Mouse (Mus musculus) megakaryocyte, embryonic 14.5 days (primary cell): ENCODE results near the gene Pde4dip.

ENCODE experiments used
- FLI1 ChIP-seq: IDR thresholded peaks from 2 replicates; pipeline ENCODE4 v1.6.1; 2012; ENCODE audit warnings: low read length, inconsistent platforms, mixed read lengths
- GATA1 ChIP-seq: IDR thresholded peaks from 3 replicates; pipeline ENCODE4 v1.6.1; 2012; ENCODE audit warnings: mixed read lengths, low read length, inconsistent platforms, borderline replicate concordance

DNA sequence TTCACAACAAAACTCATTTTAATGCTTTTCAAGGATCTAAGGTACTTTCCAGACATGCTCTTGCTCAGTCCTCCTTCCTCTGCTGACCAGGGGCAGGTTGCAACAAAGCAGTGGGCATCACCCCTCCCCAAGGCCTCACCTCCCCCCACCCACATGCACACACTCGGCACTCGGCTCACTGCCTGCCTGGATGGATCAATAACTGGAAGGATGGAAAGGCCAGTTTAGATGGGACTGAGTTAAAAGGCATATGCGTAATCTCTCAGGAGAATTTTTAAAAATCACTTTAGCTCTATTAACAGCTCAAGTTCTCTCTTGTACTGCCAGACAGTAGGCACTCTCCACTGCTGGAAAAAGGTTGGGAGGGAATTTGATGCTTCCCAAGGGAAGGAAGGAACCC, 40.9 kb downstream of the Pde4dip start:
- TF ChIP-seq GATA1 (no peak), FLI1 (no peak)
